Mouse (Mus musculus) heart, adult 2 months (tissue): Measurements from ENCODE around the gene Dock2. TPM values are rescaled to one million over a fixed set of nuclear protein-coding genes. Genes with fewer than 3 reads are reported as not detected.

Source experiments
- DNase-seq, 2 experiments: peaks; one replicate each; pipeline ENCODE4 v3.0.0; 2021
- H3K27ac ChIP-seq: fragments of 200-600 bp; 2 replicates; pipeline ENCODE4 v1.8.1; 2022
- H3K27me3 ChIP-seq: fragments of 200-500 bp; 2 replicates; pipeline ENCODE4 v1.6.1; 2012; ENCODE audit warnings: mild to moderate bottlenecking, low read length, inconsistent platforms, mixed read lengths; ENCODE audit not compliant: control insufficient read depth, insufficient read depth
- H3K36me3 ChIP-seq: fragments of 200-500 bp; 2 replicates; pipeline ENCODE4 v1.6.1; 2012; ENCODE audit warnings: low read length, inconsistent platforms; ENCODE audit not compliant: control insufficient read depth, insufficient read depth
- H3K4me1 ChIP-seq: fragments of 200-500 bp; 2 replicates; pipeline ENCODE4 v1.6.1; 2011; ENCODE audit warnings: low read length; ENCODE audit not compliant: control insufficient read depth, insufficient read depth
- H3K4me3 ChIP-seq: fragments of 200-600 bp; 2 replicates; pipeline ENCODE4 v1.8.1; 2022
- H3K79me2 ChIP-seq: fragments of 200-500 bp; replicated peaks from 2 replicates; pipeline ENCODE4 v1.6.1; 2012; ENCODE audit warnings: mild to moderate bottlenecking, inconsistent platforms, low read length, moderate library complexity, mixed read lengths; ENCODE audit not compliant: control insufficient read depth, insufficient read depth
- H3K9ac ChIP-seq: fragments of 200-500 bp; 2 replicates; pipeline ENCODE4 v1.6.1; 2012; ENCODE audit warnings: low read depth, mild to moderate bottlenecking, control low read depth, inconsistent platforms, low read length, mixed read lengths
- CTCF ChIP-seq: fragments of 200-600 bp; IDR thresholded peaks from 2 replicates; pipeline ENCODE4 v1.8.1; 2022; ENCODE audit warnings: antibody characterized with exemption, mild to moderate bottlenecking, moderate library complexity
- EP300 ChIP-seq: fragments of 200-500 bp; IDR thresholded peaks from 2 replicates; pipeline ENCODE4 v1.6.1; 2011; ENCODE audit warnings: low read depth, low read length, control low read depth; ENCODE audit not compliant: insufficient read depth
- POLR2A ChIP-seq: fragments of 200-500 bp; IDR thresholded peaks from 2 replicates; pipeline ENCODE4 v1.6.1; 2011; ENCODE audit warnings: mild to moderate bottlenecking, low read depth, low read length, control low read depth; ENCODE audit not compliant: insufficient read depth
- WGBS: fragments of 180-500 bp; shearing (Covaris S2); methylation state at CpG from one replicate; pipeline ENCODE4 v1.1.7; 2018; 5-methylcytosine and 5-hydroxymethylcytosine counted together
- intact Hi-C: fragments of 180-260 bp; cut with DNase I; formaldehyde crosslinking; loops from one replicate; pipeline ENCODE4 v1.15.1; 2025
- polyA plus RNA-seq: library from polyadenylated mRNA; depleted of rRNA; stranded (reverse); fragments of >200 nt; gene quantifications from 2 replicates; pipeline ENCODE4 v1.2.3, GENCODE M21; 2012
- total RNA-seq, 2 experiments: library from RNA; stranded (reverse); gene quantifications; 2 replicates each; pipeline ENCODE4 v1.2.3; 2021

The Dock2 gene
- total and polyA plus RNA-seq, 3 experiments, result 1.7 to 3.4 (median 2.3) TPM

- intact Hi-C loops, result no loop called here
- no peak overlapping the region for H3K9ac ChIP-seq
- no peaks in the 10 kb centered on the region for H3K79me2 ChIP-seq
- H3K4me1 ChIP-seq, result no peaks in the 10 kb centered on the region
- H3K27ac ChIP-seq, result no peak overlapping the region
- H3K27me3 ChIP-seq, result no peaks in the 10 kb centered on the region
- H3K36me3 ChIP-seq, result no peaks in the 10 kb centered on the region
- WGBS, result 54% methylated on average over 7 of the region's 7 CpGs
- TF ChIP-seq POLR2A (no peak), CTCF (no peak), EP300 (no peak)
- no peak for DNase-seq
- H3K4me3 ChIP-seq, result no peak overlapping the region
Measured at GRCm38 (mm10) chr11:34332344-34333031, 451.2 kb downstream of the Dock2 start.

- intact Hi-C loops, result no loop called here
- 79% methylated on average over 8 of the region's 8 CpGs for WGBS
- Histone ChIP-seq H3K27me3 (no peaks in the 10 kb centered on the region), H3K4me3 (no peak overlapping the region), H3K27ac (no peak overlapping the region), H3K4me1 (no peaks in the 10 kb centered on the region), H3K36me3 (no peaks in the 10 kb centered on the region), H3K9ac (no peak overlapping the region), H3K79me2 (no peaks in the 10 kb centered on the region)
- TF ChIP-seq CTCF, result no peak
- no peak for TF ChIP-seq POLR2A
- no peak for TF ChIP-seq EP300
- DNase-seq, result no peak
Measured at GRCm38 (mm10) chr11:34323664-34324063, 460.0 kb downstream of the Dock2 start.

- 52% methylated on average over 1 of the region's 1 CpGs for WGBS
- H3K36me3 ChIP-seq, result no peaks in the 10 kb centered on the region
- DNase-seq, result no peak
- intact Hi-C loops, result no loop called here
- H3K27ac ChIP-seq, result no peak overlapping the region
- TF ChIP-seq CTCF (no peak), POLR2A (no peak), EP300 (no peak)
- H3K4me1 ChIP-seq, result no peaks in the 10 kb centered on the region
- no peak overlapping the region for H3K4me3 ChIP-seq
- H3K9ac ChIP-seq, result no peak overlapping the region
- no peaks in the 10 kb centered on the region for H3K27me3 ChIP-seq
- H3K79me2 ChIP-seq, result no peaks in the 10 kb centered on the region
Measured at GRCm38 (mm10) chr11:34319282-34319681, 464.4 kb downstream of the Dock2 start.

GRCm38 (mm10) chr11:34317001-34317400, 466.7 kb downstream of the Dock2 start:
- no peaks in the 10 kb centered on the region for H3K36me3 ChIP-seq
- WGBS, result 71% methylated on average over 8 of the region's 8 CpGs
- H3K79me2 ChIP-seq, result no peaks in the 10 kb centered on the region
- no peak for DNase-seq
- TF ChIP-seq EP300 (no peak), POLR2A (no peak), CTCF (no peak)
- H3K9ac ChIP-seq, result no peak overlapping the region
- H3K27me3 ChIP-seq, result no peaks in the 10 kb centered on the region
- intact Hi-C loops, result no loop called here
- no peak overlapping the region for H3K27ac ChIP-seq
- H3K4me1 ChIP-seq, result no peaks in the 10 kb centered on the region
- H3K4me3 ChIP-seq, result no peak overlapping the region

- intact Hi-C loops, result no loop called here
- H3K79me2 ChIP-seq, result no peaks in the 10 kb centered on the region
- no peak overlapping the region for H3K9ac ChIP-seq
- 84% methylated on average over 10 of the region's 10 CpGs for WGBS
- no peak for TF ChIP-seq CTCF
- no peak for TF ChIP-seq EP300
- TF ChIP-seq POLR2A, result no peak
- no peak for DNase-seq
- H3K27me3 ChIP-seq, result no peaks in the 10 kb centered on the region
- H3K4me3 ChIP-seq, result no peak overlapping the region
- H3K36me3 ChIP-seq, result no peaks in the 10 kb centered on the region
- H3K4me1 ChIP-seq, result no peaks in the 10 kb centered on the region
- H3K27ac ChIP-seq, result no peak overlapping the region
Measured at GRCm38 (mm10) chr11:34316176-34316575, 467.5 kb downstream of the Dock2 start.

GRCm38 (mm10) chr11:34315383-34315782, 468.3 kb downstream of the Dock2 start:
- intact Hi-C loops, result loop anchor here (2.0 kb wide), 1 partner anchor 499 kb away; no protein-coding TSS in a partner anchor

More at GRCm38 (mm10) chr11:34315383-34315782, 468.3 kb downstream of the Dock2 start:
- TF ChIP-seq EP300 (no peak), CTCF (no peak), POLR2A (no peak)
- Histone ChIP-seq H3K4me3 (no peak overlapping the region), H3K4me1 (no peaks in the 10 kb centered on the region), H3K9ac (no peak overlapping the region), H3K36me3 (no peaks in the 10 kb centered on the region), H3K27ac (no peak overlapping the region), H3K27me3 (no peaks in the 10 kb centered on the region), H3K79me2 (no peaks in the 10 kb centered on the region)
- no peak for DNase-seq
- 49% methylated on average over 5 of the region's 5 CpGs for WGBS
